Mouse (Mus musculus) brain, embryonic 14.5 days (tissue): ENCODE results near the gene Tead3. TPM values are rescaled to one million over a fixed set of nuclear protein-coding genes. Genes with fewer than 3 reads are reported as not detected.

ENCODE experiments used
- DNase-seq: peaks from one replicate; pipeline ENCODE4 v3.0.0-alpha.2; 2011; ENCODE audit warnings: low read depth
- CTCF ChIP-seq: fragments of 200-500 bp; IDR thresholded peaks from 2 replicates; pipeline ENCODE4 v1.5.1; 2012; ENCODE audit warnings: inconsistent platforms, mild to moderate bottlenecking, moderate library complexity, borderline replicate concordance; ENCODE audit not compliant: insufficient read depth, insufficient read length; ENCODE audit errors: extremely low read depth
- POLR2A ChIP-seq: fragments of 200-500 bp; IDR thresholded peaks from 2 replicates; pipeline ENCODE4 v1.6.1; 2012; ENCODE audit warnings: mild to moderate bottlenecking, inconsistent platforms, borderline replicate concordance; ENCODE audit not compliant: poor library complexity, insufficient read depth, insufficient read length, severe bottlenecking; ENCODE audit errors: extremely low read depth
- polyA plus RNA-seq: library from polyadenylated mRNA; depleted of rRNA; stranded (reverse); fragments of >200 nt; gene quantifications from 2 replicates; pipeline ENCODE4 v1.2.3, GENCODE M21; 2012

The Tead3 gene
- polyA plus RNA-seq, 1 experiment, result 16.4 TPM

GRCm38 (mm10) chr17:28355871-28356270 lies 5.3 kb upstream of the Tead3 start:
- TF ChIP-seq CTCF (no peak), POLR2A (no peak)
- no peak for DNase-seq

GRCm38 (mm10) chr17:28352018-28352417 lies 1.4 kb upstream of the Tead3 start:
- no peak for DNase-seq
- TF ChIP-seq POLR2A, result no peak
- TF ChIP-seq CTCF, result no peak

- DNase-seq, result no peak
- TF ChIP-seq CTCF (no peak), POLR2A (no peak)
Measured at GRCm38 (mm10) chr17:28351353-28351890, 805 bp upstream of the Tead3 start.

- peak; percentile 37 for DNase-seq
- TF ChIP-seq CTCF (no peak), POLR2A (no peak)
Measured at GRCm38 (mm10) chr17:28349901-28350465, 634 bp downstream of the Tead3 start.

- TF ChIP-seq CTCF (no peak), POLR2A (no peak)
- DNase-seq, result no peak
Measured at GRCm38 (mm10) chr17:28349264-28349880, 1.2 kb downstream of the Tead3 start.

- DNase-seq, result no peak
- TF ChIP-seq POLR2A, result no peak
Measured at GRCm38 (mm10) chr17:28348211-28348610, 2.4 kb downstream of the Tead3 start.

- no peak for DNase-seq
- no peak for TF ChIP-seq CTCF
- TF ChIP-seq POLR2A, result no peak
Measured at GRCm38 (mm10) chr17:28347327-28347726, 3.3 kb downstream of the Tead3 start.

GRCm38 (mm10) chr17:28345882-28346281 lies 4.7 kb downstream of the Tead3 start:
- TF ChIP-seq CTCF, result no peak
- no peak for TF ChIP-seq POLR2A
- no peak for DNase-seq

- no peak for DNase-seq
Measured at GRCm38 (mm10) chr17:28345271-28345721, 5.3 kb downstream of the Tead3 start.

GRCm38 (mm10) chr17:28344670-28345069 lies 5.9 kb downstream of the Tead3 start:
- no peak for TF ChIP-seq CTCF
- no peak for TF ChIP-seq POLR2A

More at GRCm38 (mm10) chr17:28345271-28345721, 5.3 kb downstream of the Tead3 start:
- TF ChIP-seq CTCF (no peak), POLR2A (no peak)

GRCm38 (mm10) chr17:28344050-28344607 lies 6.5 kb downstream of the Tead3 start:
- no peak for DNase-seq
- TF ChIP-seq CTCF (no peak), POLR2A (no peak)

More at GRCm38 (mm10) chr17:28344670-28345069, 5.9 kb downstream of the Tead3 start:
- DNase-seq, result no peak
